Mouse (Mus musculus) T-helper 17 cell (primary cell): ENCODE measurements around the gene Txndc11.

ENCODE experiments used
- in situ Hi-C, 2 experiments: fragments of 300-600 bp; cut with MboI, MseI; formaldehyde crosslinking; loops; 1 replicate in 1 of 2; 2 replicates in 1 of 2; pipeline ENCODE4 v1.15.1; 2025; ENCODE audit warnings: high pct_unique_total_duplicates in 2 of 2

The Txndc11 gene

DNA sequence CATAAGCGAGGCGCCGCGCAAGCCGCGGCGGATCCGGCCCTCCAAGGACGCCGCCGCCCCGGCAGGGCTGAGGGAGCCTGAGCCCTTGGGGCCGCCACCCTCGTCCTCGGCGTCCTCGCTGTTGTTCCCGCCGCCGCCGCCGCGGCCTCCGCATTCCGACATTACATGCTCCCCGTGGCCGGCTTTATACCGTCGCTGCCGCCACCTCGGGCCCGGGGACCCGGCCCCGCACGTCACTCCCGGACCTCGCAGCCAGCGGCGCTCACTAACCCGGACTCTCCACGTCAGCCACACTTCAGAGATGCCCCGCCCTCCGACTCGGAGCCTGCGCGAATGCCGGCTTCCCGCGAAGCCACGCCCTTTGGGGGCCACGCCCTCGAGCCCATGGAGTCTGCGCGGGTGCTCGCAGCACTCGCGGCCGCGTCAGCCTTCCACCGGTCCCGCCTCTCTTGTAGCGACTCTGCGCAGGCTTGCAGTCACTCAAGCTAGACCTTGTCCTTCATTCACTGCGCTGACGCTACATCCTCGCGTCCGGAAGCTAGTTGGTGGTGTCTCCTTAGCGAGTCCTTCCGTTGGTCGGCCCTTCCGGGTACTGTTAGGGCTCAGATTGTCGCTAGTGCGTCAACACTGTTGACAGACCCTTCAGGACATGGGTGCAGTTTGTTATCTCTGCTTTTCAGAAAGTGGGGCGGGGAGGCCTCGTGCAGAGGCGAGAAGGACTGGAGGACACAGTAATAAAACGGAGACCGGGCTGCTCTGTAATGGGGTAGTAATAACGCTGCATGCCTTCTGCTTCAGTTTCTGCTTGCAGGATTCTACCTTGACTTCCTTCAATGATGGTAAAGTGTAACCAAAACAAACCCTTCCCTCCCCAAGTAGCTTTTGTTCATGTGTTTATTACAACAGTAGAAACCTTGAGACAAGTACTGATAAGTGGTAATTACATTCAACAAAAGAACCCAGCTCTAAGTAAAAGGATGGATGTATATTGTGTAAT lies at the start of gene Txndc11:
Txndc11 (minus strand) TSS at position 303 of the 997 bp plus-strand sequence.
- in situ Hi-C loops = no loop called here

DNA sequence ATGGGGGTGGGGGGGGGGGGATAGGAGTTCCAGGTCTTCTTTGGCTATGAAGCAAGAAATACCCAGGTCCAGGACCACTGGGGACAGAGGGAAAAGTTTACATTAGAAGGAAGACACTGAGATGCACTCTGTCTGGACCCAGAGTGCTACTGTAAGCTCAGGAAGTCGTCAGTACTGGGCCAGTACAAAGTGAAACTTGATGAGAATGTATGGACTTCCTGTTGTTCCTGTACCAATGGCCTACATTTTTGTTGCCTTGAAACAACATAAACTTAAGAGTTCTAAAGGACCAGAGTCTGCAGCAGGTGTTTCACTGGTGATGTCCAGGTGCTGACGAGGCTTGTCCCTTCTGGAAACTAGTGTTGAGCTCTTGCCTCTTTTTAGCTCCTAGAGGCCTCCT lies 43.0 kb upstream of the Txndc11 start:
- in situ Hi-C loops = loop anchor here in 1 of 2 experiments (10.0 kb wide), 1 partner anchor 277 kb away; no protein-coding TSS in a partner anchor

DNA sequence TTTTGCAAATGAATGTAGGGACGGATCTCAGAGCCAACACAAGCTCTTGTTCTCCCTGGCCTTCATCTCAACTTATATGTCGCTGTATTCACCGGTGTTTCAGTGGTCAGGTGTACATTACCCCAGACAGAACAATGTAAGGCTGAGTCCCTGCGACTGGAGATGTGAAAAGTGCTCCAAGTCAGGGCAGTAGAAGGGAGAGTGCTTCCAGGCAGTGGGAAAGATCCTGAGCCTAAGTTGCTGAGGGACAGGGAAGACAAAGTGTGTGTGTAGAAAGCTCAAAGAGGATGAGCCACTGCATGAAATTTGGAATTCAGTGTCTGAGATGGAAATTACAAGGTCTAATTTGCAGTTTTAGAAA lies 42.4 kb upstream of the Txndc11 start:
- in situ Hi-C loops = loop anchor here in 1 of 2 experiments (10.0 kb wide), 1 partner anchor 278 kb away; no protein-coding TSS in a partner anchor

DNA sequence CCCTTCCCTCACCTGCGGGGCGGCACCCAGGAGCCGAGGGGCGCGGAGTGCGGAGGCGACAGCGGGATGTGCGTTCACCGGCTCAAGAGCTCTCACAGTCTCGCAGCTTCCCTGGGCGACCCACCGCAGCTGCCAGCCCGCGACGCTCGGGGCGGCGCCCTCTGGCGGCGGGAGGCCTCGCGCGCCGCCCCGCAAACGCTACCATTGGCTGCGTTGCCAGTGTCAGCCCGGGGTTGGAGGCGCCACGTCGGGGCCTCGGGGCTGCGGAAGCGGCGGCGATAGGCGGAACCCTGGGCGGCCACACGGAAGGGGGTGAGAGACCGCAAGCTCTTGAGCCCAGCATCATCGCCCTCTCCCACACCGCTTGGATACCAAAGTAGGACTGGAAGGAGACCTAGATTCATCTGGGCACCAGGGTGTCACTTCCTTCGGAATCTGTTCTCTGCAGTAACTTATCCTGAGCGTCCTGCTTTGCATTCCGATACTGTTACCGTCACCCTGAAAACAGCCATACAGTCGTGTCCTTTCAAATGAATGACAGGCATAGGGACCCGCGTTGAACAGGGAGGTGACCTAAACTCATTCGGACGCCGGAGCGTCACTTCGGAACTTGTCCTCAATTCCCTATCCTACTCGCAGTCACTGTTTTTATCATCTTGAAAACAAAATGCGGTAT lies 41.9 kb upstream of the Txndc11 start, which contains the start of gene Zc3h7a:
Zc3h7a (minus strand) TSS at position 186 of the 676 bp plus-strand sequence.
- in situ Hi-C loops = loop anchor here in 1 of 2 experiments (10.0 kb wide), 1 partner anchor 278 kb away; no protein-coding TSS in a partner anchor

DNA sequence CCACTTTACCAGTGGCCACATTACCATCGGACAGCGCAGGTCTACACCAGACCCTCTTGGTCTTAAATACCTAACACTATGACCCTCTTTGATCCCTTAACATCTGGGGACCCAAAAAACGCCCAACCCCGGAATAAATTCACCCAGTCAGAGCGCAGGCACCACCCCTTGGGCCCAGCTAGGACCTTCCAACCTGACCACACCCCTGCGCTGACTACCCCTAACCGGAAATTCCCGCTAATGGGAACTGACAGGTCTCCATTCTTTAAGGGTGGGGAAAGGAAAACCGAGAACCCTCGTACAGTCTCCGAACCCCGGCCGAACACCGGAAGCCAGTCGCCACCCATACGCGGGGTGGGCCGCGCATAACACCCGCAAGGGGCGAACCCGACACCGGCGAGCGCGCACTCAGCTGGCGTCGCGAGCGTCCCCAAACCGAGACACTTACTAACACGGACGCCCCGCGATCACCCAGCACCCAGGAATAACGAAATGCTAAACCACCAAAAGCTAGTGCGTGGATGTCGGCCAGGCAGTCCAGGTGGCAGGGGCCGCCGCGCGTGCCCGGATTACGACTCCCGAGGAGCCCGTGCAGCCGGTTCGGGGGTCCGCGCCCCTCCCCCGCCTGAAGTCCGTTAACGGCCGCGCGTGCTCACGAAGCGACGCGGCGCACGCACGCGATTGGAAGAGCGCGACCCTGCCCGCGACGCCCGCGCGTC lies 41.2 kb upstream of the Txndc11 start:
- in situ Hi-C loops = loop anchor here in 1 of 2 experiments (10.0 kb wide), 1 partner anchor 279 kb away; no protein-coding TSS in a partner anchor

DNA sequence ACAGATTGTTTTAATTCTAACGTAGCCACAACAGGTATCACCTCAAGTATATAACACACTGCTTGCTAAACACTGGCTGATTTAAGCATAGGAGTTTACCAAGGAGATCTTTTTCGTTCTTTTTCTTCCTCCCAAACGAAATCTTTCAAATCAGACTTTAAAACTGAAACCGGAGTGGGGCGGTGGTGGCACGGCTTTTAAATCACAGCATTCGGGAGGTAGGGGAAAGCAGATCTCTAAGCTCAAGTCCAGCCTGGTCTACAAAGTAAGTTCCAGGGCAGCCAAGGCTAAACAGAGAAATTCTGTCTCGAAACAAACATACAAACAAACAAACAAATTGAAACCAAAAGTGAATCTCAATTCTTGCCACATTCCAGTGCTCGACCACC lies 40.6 kb upstream of the Txndc11 start:
- in situ Hi-C loops = loop anchor here in 1 of 2 experiments (10.0 kb wide), 1 partner anchor 280 kb away; no protein-coding TSS in a partner anchor

DNA sequence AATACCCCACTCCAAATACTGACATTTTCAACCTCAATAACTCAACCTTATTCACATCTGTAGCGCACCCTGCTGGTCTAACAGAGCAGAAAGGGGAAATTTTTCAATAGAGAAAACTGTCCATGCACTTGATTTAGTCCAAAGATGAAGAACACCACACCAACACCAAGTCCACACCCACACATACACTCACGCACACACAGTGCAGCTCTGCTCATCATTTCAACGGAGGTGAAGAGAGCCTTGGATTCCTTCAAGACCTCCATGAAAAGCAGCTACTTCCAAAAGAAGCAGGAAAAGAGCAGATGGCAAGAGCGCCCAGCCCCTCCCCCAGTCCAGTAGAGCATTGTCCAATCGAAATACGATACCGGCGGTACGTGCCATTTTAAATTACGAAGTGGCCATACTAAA lies 40.2 kb upstream of the Txndc11 start:
- in situ Hi-C loops = loop anchor here in 1 of 2 experiments (10.0 kb wide), 1 partner anchor 280 kb away; no protein-coding TSS in a partner anchor

DNA sequence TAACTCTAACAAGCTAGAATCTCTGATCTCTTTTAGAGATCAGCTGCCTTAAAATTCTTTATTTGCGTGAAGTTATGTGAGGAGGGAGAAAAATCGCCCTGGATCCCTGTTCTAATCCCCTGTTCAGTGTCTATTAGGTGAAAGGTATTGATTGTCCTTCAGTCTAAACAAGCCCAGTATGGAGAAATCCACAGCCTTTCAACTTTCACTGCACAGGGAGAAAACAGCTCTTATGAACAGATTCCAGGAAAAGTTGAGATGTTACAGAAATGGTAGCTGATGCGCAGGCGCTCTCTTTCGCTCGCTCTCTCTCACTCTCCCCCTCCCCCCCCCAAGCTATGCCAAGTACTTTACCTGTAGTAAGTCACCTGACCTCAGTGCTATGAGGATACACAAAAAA lies 37.2 kb upstream of the Txndc11 start:
- in situ Hi-C loops = loop anchor here in 1 of 2 experiments (10.0 kb wide), 1 partner anchor 283 kb away; no protein-coding TSS in a partner anchor

DNA sequence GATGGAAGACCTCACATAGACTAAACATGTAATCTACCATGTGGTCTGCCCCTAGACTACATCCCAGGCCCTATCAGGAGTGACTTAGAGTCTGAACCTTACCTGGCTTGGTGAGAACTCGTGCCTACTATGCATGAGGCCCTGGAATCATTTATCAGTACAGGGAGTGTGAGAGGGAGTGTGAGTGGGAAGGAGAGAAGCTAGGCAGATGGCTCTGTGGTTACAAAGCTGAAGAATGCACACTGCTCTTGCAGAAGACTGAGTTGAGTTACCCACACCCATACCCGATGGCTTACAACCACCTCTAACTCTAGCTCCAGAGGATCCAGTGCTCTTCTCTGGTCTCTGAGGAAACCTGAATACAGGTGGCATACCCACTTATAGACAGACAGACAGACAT lies 32.0 kb upstream of the Txndc11 start:
- in situ Hi-C loops = no loop called here

DNA sequence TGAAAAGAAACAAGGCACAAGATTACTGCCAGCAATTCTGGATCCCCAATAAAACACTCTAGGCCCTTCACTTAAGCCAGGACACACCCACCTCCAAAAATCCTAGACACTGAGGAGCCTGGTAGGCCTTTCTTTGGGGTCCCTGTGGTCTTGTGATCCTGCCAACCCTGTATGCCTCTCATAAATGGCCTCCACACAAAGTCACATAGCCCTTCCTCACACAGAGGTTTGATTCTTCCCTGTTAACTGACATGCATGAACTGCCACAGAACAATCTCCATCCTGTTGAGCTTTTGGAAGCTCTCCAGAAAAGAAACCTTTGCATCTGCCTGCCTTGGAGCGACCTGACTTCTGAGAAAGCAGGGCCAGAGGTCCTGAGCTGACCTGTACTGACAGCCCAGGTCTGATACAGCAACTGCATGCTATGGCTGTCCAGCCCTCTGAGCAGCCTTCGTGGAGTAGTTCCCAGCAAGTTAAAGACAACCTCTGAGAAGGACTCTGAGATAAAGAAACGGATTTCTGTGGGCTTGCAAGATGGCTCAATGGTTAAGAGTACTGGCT lies 30.3 kb upstream of the Txndc11 start:
- in situ Hi-C loops = no loop called here

DNA sequence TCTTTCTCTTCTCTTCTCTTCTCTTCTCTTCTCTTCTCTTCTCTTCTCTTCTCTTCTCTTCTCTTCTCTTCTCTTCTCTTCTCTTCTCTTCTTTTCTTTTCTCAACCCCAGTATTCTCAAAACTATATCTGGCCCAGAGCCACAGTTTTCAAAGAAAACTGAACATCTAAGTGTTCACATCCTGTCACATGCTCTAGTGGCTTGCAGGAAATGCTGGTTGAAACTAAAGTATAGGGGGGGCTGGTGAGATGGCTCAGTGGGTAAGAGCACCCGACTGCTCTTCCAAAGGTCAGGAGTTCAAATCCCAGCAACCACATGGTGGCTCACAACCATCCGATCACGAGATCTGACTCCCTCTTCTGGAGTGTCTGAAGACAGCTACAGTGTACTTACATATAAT lies 23.3 kb upstream of the Txndc11 start:
- in situ Hi-C loops = loop anchor here in 1 of 2 experiments (5.0 kb wide), 1 partner anchor 40 kb away; no protein-coding TSS in a partner anchor

DNA sequence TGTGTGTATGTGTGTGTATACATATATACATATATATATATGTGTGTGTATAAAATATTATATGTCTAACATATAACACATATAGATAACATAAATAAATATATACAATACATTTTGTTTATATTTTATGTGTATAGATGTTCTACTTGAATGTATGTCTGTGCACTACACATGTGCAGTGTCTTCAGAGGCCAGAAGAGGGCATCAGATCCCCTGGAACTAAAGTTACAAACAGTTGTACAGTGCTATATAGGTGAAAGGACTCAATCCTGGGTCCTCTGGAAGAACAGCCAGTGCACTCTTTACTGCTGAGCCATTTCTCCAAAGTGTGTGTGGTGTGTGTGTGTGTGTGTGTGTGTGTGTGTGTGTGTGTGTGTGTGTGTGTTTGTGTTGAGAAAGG lies 20.1 kb upstream of the Txndc11 start:
- in situ Hi-C loops = loop anchor here in 1 of 2 experiments (5.0 kb wide), 1 partner anchor 33 kb away; no protein-coding TSS in a partner anchor

DNA sequence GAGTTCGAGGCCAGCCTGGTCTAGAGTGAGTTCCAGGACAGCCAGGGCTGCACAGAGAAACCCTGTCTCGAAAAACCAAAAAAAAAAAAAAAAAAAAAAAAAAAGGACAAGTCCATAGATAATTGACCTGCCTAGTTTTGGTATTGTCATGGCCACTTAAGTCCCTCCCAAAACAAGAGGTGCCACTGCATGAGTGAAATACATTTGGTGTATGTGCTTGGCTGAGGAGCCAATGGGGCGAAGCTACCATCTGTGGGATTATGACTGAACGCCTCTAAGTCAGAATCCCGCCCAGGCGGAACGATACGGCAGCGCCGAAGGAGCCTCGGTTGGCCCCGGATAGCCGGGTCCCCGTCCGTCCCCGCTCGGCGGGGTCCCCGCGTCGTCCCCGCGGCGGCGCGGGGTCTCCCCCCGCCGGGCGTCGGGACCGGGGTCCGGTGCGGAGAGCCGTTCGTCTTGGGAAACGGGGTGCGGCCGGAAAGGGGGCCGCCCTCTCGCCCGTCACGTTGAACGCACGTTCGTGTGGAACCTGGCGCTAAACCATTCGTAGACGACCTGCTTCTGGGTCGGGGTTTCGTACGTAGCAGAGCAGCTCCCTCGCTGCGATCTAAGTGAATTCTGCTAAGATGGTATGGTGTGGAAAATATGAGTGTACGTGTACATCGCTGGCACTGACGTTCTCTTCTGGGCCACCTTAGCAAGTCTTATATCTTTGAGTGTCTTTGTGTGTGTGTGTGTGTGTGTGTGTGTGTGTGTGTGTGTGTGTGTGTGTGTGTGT lies 9.4 kb upstream of the Txndc11 start:
- in situ Hi-C loops = loop anchor here in 1 of 2 experiments (5.0 kb wide), 1 partner anchor 1312 kb away; no protein-coding TSS in a partner anchor

DNA sequence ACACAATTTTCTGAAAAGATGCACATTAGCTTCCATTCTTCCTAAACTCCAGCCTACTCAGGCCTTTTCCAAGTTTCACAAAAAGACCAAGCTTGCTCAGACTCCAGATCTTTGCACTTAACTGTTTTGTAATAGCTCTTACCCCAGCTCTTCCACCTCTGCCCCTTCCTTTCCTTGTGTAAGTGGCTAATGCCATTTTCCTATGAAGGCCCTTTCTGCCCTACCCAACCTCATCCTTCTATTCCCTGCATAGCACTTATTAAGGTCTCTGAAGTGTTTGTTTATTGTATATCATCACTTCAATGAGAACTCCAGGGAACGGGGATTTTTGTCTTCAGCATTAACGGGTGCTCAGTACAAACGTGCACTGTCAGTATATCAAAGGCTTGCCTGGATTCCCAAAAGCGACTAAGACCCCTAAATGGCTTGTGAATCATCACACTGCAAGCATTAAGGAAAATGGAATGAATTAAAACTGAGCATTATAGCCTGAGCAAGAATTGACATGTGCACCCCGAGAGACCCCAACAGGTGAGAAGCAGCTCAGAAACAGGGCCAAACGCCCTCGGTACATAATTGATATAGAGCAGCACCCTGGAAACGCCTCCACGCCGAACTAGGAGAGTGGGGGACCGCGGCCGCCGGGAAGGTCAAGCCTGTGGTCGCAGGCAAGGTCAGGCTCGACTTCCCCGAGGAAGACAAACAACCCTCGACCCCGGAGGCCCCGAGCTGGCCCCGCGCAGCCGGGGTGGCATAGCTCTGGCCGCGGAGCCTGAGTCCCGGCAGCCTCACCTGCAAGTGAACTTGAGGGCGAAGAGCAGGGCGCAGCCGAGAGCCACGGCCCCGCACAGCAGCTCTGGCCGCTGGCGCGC lies 738 bp downstream of the Txndc11 start:
- in situ Hi-C loops = no loop called here

DNA sequence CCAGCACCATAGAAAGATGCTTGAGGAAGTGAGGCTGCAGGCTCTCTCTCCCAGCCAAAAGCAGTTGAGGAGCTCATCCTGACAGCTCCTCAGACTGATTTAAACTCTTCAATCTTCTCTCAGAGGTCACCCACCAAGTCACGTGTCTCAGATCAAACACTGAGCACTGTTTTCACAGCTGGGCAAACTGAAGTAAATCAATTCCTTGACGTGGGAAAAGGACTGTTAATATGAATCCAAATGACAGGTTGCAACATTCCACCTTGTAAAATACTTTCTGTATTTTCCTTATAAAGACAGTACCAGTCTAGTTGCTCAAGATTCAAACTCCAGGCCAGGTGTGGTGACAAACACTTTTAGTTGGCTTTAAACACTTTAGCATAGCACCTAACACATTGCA lies 1.6 kb downstream of the Txndc11 start:
- in situ Hi-C loops = no loop called here

DNA sequence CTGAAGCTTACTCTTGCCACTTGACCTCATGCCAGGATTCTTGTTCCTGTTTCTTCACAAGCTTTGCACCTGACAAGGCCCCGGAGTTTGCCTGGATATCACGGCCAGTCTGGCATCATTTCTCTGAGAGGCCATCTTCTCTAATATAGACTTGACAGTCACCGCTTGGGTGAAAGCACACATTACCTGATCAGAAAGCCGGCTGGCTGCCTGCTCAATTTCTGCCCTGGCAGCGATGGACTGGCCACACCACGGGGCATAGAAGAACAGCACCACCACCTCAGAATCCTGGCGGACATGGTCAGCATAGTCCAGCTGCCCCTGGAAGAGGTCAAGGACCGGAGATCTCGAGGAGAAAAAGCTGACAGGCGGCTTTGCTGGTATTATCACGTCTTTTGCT lies 6.1 kb downstream of the Txndc11 start:
- in situ Hi-C loops = no loop called here

DNA sequence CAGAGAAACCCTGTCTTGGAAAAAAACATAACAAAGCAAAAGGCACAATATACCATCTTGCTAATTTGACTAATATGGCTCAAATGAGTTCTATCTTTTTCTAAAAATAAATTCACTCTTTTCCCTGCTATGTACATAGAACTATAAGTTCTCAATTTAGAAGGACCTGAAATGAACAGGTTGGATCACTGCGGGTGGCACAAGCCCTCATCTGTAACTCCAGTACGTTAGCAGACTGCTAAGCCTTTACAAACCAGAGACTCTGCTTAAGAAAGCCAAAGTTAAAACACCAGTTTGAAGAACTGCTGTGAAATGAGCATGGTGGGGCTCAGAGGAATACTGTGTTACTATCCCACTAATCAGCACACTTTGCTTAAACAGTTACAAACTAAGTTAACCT lies 9.1 kb downstream of the Txndc11 start:
- in situ Hi-C loops = no loop called here

DNA sequence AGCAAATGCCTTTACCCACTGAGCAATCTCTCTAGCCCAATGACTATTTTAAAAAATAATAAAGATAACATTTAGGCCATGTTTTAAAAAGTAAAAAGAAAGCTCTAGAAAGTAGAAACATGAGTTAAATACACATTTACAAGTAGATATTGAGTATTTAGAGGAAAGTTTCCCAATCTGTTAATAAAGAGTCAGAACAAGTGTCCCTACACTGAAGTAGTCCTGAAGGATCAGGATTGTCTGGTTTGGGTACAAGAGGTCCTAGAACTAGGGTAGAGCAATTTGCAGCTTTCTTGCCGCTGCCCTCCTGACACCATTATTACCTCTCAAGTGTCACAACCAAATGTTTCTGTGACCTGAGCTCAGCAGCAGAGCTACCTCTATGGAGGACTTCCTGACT lies 10.3 kb downstream of the Txndc11 start:
- in situ Hi-C loops = no loop called here

DNA sequence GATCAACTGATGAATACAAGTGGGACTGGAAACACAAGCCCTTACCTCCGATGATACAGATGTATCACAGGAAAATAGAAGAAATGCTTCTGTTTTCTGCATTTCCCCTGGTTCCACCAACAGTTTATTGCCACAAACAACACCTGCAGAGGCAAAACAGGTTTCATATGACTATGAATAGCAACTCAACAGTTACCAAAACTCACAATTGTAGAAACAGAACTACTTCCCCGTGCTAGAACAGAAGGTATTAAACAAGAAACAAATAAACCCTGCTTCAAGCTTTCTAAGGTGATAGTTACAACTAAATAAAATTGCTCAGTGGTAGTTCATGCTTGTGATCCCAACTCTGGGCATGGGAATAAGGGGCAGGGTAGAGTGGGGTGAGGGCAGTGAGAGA lies 11.8 kb downstream of the Txndc11 start:
- in situ Hi-C loops = no loop called here
